1 mouse cellular context compared by ENCODE assay signal in the genomic region with DNA sequence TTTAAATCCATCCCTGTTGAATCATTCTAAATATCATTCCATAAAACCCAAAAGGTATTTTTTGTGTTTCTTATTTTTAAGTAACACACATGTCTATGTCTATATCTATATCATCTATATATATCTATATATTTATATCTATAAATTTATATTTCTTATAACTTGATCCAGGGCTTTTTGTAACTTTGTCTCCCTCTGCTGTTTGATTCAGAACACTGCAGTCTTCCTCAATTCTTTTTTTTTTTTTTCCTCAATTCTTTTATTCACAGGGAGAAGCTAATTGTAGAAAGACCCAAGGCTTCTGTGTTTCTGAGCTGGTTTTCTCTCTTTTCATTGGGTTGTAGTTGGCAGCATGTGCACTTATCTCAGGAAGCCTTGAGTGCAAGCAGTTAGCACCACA.
TF ChIP-seq lines count a peak whose summit lies in the region.

No protein-coding gene starts in this region.

TF ChIP-seq in MEL, 35 proteins besides CTCF, POLR2A, EP300 and RAD21 (continued from another document):
- no peak for TF ChIP-seq ELF1 (IDR thresholded peaks at IDR 0.05; ENCODE audit: low read depth, low read length)
- no peak for TF ChIP-seq UBTF (IDR thresholded peaks at IDR 0.05; ENCODE audit: borderline replicate concordance, insufficient read depth, low read depth, low read length)
- TF ChIP-seq HCFC1 (IDR thresholded peaks at IDR 0.05; ENCODE audit: low read depth, low read length) = no peak
- no peak for TF ChIP-seq TCF12 (IDR thresholded peaks at IDR 0.05; ENCODE audit: low read depth, low read length)
- no peak for TF ChIP-seq MYB (IDR thresholded peaks at IDR 0.05; ENCODE audit: low read depth, low read length)
TF ChIP-seq in MEL: peak in this region for 2.
